Mouse (Mus musculus): ENCODE measurements around the gene Coq9. TPM values are rescaled to one million over a fixed set of nuclear protein-coding genes. Genes with fewer than 3 reads are reported as not detected.

The Coq9 gene
- total RNA-seq, 2 experiments from 2014 or later, result 78.2 to 83.7 TPM

- peak overlapping the region; percentile 80 for H3K4me3 ChIP-seq
These were observed 31.0 kb downstream of the Coq9 start for GRCm38 (mm10) chr8:94869146-94869545.

GRCm38 (mm10) chr8:94870003-94870402 is 31.9 kb downstream of the Coq9 start:
- H3K4me3 ChIP-seq, result peak overlapping the region; percentile 80
- DNase-seq (ENCODE audit: low spot score in 2 of 2), result no peak
- H3K27ac ChIP-seq, result peak overlapping the region; percentile 93; the same call in 1 of the 2 replicates
- TF ChIP-seq CTCF (conservative IDR thresholded peaks at IDR 0.05), result no peak

More at GRCm38 (mm10) chr8:94869146-94869545, 31.0 kb downstream of the Coq9 start:
- no peak for TF ChIP-seq CTCF (conservative IDR thresholded peaks at IDR 0.05)
- DNase-seq (ENCODE audit: low spot score in 2 of 2), result no peak
- H3K27ac ChIP-seq, result 0 out of 2 replicates have a peak overlapping the region, but pooled peaks have one; percentile 18

- TF ChIP-seq CTCF (conservative IDR thresholded peaks at IDR 0.05), result no peak
- DNase-seq (ENCODE audit: low spot score in 2 of 2), result peak; percentile 61 to 62
- peak overlapping the region; percentile 80 for H3K4me3 ChIP-seq
These were observed 32.5 kb downstream of the Coq9 start for GRCm38 (mm10) chr8:94870474-94871107.

GRCm38 (mm10) chr8:94871108-94871894 is 33.2 kb downstream of the Coq9 start:
- peak overlapping the region; percentile 80 for H3K4me3 ChIP-seq
- TF ChIP-seq CTCF (conservative IDR thresholded peaks at IDR 0.05), result no peak
- DNase-seq (ENCODE audit: low spot score in 2 of 2), result peak; percentile 77 to 90
- peak overlapping the region; percentile 93 for H3K27ac ChIP-seq

More at GRCm38 (mm10) chr8:94870474-94871107, 32.5 kb downstream of the Coq9 start:
- peak overlapping the region; percentile 93 for H3K27ac ChIP-seq

GRCm38 (mm10) chr8:94872156-94872555 is 34.0 kb downstream of the Coq9 start:
- TF ChIP-seq CTCF (conservative IDR thresholded peaks at IDR 0.05), result no peak
- DNase-seq (ENCODE audit: low spot score in 2 of 2), result no peak
- Histone ChIP-seq H3K4me3 (no peak overlapping the region), H3K27ac (no peak overlapping the region)

- DNase-seq (ENCODE audit: low spot score in 2 of 2), result no peak
- no peak overlapping the region for H3K4me3 ChIP-seq
- TF ChIP-seq CTCF (conservative IDR thresholded peaks at IDR 0.05), result no peak
- H3K27ac ChIP-seq, result no peak overlapping the region
These were observed 34.5 kb downstream of the Coq9 start for GRCm38 (mm10) chr8:94872576-94872975.

- Histone ChIP-seq H3K4me3 (no peak overlapping the region), H3K27ac (no peak overlapping the region)
- DNase-seq (ENCODE audit: low spot score in 2 of 2), result peak in 1 of 2 experiments; percentile 73
- peak; percentile 97 for TF ChIP-seq CTCF (conservative IDR thresholded peaks at IDR 0.05)
These were observed 36.2 kb downstream of the Coq9 start for GRCm38 (mm10) chr8:94874358-94874757.

GRCm38 (mm10) chr8:94875096-94875870 is 37.2 kb downstream of the Coq9 start:
- DNase-seq (ENCODE audit: low spot score in 2 of 2), result no peak
- TF ChIP-seq CTCF (conservative IDR thresholded peaks at IDR 0.05), result no peak
- peak overlapping the region; percentile 23; the same call in 1 of the 2 replicates for H3K27ac ChIP-seq
- H3K4me3 ChIP-seq, result peak overlapping the region; percentile 65

GRCm38 (mm10) chr8:94875871-94876150 is 37.7 kb downstream of the Coq9 start:
- H3K27ac ChIP-seq, result peak overlapping the region; percentile 23; the same call in 1 of the 2 replicates
- DNase-seq (ENCODE audit: low spot score in 2 of 2), result no peak
- no peak for TF ChIP-seq CTCF (conservative IDR thresholded peaks at IDR 0.05)

GRCm38 (mm10) chr8:94876197-94876730 is 38.1 kb downstream of the Coq9 start, which contains the start of gene Dok4:
Gene Dok4, minus strand, starts transcription at chr8:94876330.
- peak within 1 kb of the TSS; percentile 23; the same call in 1 of the 2 replicates for H3K27ac ChIP-seq

More at GRCm38 (mm10) chr8:94875871-94876150, 37.7 kb downstream of the Coq9 start:
- H3K4me3 ChIP-seq, result peak overlapping the region; percentile 65

GRCm38 (mm10) chr8:94876820-94877219 is 38.7 kb downstream of the Coq9 start:
- no peak overlapping the region for H3K4me3 ChIP-seq
- no peak for TF ChIP-seq CTCF (conservative IDR thresholded peaks at IDR 0.05)
- DNase-seq (ENCODE audit: low spot score in 2 of 2), result no peak
- no peak overlapping the region for H3K27ac ChIP-seq

More at GRCm38 (mm10) chr8:94876197-94876730, 38.1 kb downstream of the Coq9 start, which contains the start of gene Dok4:
- TF ChIP-seq CTCF (conservative IDR thresholded peaks at IDR 0.05), result no peak
- DNase-seq (ENCODE audit: low spot score in 2 of 2), result peak in 1 of 2 experiments; percentile 74
- H3K4me3 ChIP-seq, result peak within 1 kb of the TSS; percentile 65

GRCm38 (mm10) chr8:94880742-94881141 is 42.6 kb downstream of the Coq9 start:
- TF ChIP-seq CTCF (conservative IDR thresholded peaks at IDR 0.05), result no peak
- DNase-seq (ENCODE audit: low spot score in 2 of 2), result no peak

More at GRCm38 (mm10) chr8:94880742-94881141, 42.6 kb downstream of the Coq9 start:
- Histone ChIP-seq H3K4me3 (no peak overlapping the region), H3K27ac (no peak overlapping the region)

Data from layer of hippocampus, adult 2 months (tissue).